In genomic region chr11:69546423-69547053, GRCm38 (mm10) we compare ENCODE assay signal across 8 mouse cellular contexts. TPM values are rescaled to one million over a fixed set of nuclear protein-coding genes. Genes with fewer than 3 reads are reported as not detected.
A peak's percentile ranks its signal among the peaks of the same experiment; 100 is the strongest.
DNase-seq lines count a peak whose midpoint lies in the region; ATAC-seq and TF ChIP-seq lines count a peak whose summit lies in the region.

No protein-coding gene starts in this region.

- no peaks in the 10 kb centered on the region for H3K36me3 ChIP-seq in C2C12 (ENCODE audit: control insufficient read depth, insufficient read depth)
- no peaks in the 10 kb centered on the region for H3K36me3 ChIP-seq in forebrain, embryonic 11.5 days (ENCODE audit: control insufficient read depth, insufficient read depth, low read length)
- no peaks in the 10 kb centered on the region for H3K36me3 ChIP-seq in heart, embryonic 16.5 days (ENCODE audit: control insufficient read depth, insufficient read depth)
- H3K36me3 ChIP-seq in liver, postnatal 0 days (replicated peaks; ENCODE audit: insufficient read depth, low read length): no peaks in the 10 kb centered on the region
- no peaks in the 10 kb centered on the region for H3K36me3 ChIP-seq in neural tube, embryonic 15.5 days

- TF ChIP-seq EP300 in liver, postnatal 0 days (IDR thresholded peaks at IDR 0.05; ENCODE audit: low read depth): no peak

- H3K4me3 ChIP-seq in C2C12 (ENCODE audit: insufficient read depth, poor library complexity, severe bottlenecking): no peak overlapping the region
- H3K4me3 ChIP-seq in brown adipose tissue, adult 24 weeks (ENCODE audit: insufficient read depth, low read depth, low read length): peak overlapping the region; percentile 56
- H3K4me3 ChIP-seq in forebrain, embryonic 11.5 days (ENCODE audit: low read depth, low read length): peak overlapping the region; percentile 34
- peak overlapping the region; percentile 67 for H3K4me3 ChIP-seq in heart, embryonic 16.5 days (ENCODE audit: low read length)
- peak overlapping the region; percentile 53 for H3K4me3 ChIP-seq in liver, postnatal 0 days (ENCODE audit: low read depth, low read length)
- peak overlapping the region; percentile 46 for H3K4me3 ChIP-seq in neural tube, embryonic 15.5 days (replicated peaks)

- no peaks in the 10 kb centered on the region for H3K9me3 ChIP-seq in forebrain, embryonic 11.5 days (ENCODE audit: control insufficient read depth, low read length)
- no peaks in the 10 kb centered on the region for H3K9me3 ChIP-seq in heart, embryonic 16.5 days (replicated peaks; ENCODE audit: control insufficient read depth, low read length)
- H3K9me3 ChIP-seq in liver, postnatal 0 days (ENCODE audit: low read length): no peaks in the 10 kb centered on the region
- no peaks in the 10 kb centered on the region for H3K9me3 ChIP-seq in neural tube, embryonic 15.5 days (replicated peaks)

- peak; percentile 90 for DNase-seq in forebrain, embryonic 11.5 days (ENCODE audit: low spot score)
- peak; percentile 78 to 92 for DNase-seq in kidney, postnatal 36 days
- DNase-seq in liver, postnatal 0 days: peak; percentile 74
- peak; percentile 51 to 67 for DNase-seq in thymus, adult 18-20 months

- H3K27me3 ChIP-seq in C2C12 (ENCODE audit: control insufficient read depth, insufficient read depth, insufficient read length): no peaks in the 10 kb centered on the region
- no peaks in the 10 kb centered on the region for H3K27me3 ChIP-seq in forebrain, embryonic 11.5 days (ENCODE audit: control insufficient read depth, insufficient read depth, low read length)
- H3K27me3 ChIP-seq in heart, embryonic 16.5 days (ENCODE audit: control insufficient read depth, insufficient read depth, low read length): peaks cover 11% of the 10 kb centered on the region
- H3K27me3 ChIP-seq in liver, postnatal 0 days (ENCODE audit: insufficient read depth, low read length): peaks cover 16% of the 10 kb centered on the region
- H3K27me3 ChIP-seq in neural tube, embryonic 15.5 days (replicated peaks): no peaks in the 10 kb centered on the region

- H3K79me3 ChIP-seq in C2C12 (ENCODE audit: low read depth): no peaks in the 10 kb centered on the region

- peak; percentile 35 for TF ChIP-seq CTCF in C2C12 (IDR thresholded peaks at IDR 0.05; ENCODE audit: control insufficient read depth, insufficient read depth, insufficient read length)
- TF ChIP-seq CTCF in liver, postnatal 0 days (IDR thresholded peaks at IDR 0.05; ENCODE audit: low read depth): peak; percentile 55

- ATAC-seq in forebrain, embryonic 11.5 days (replicated peaks; ENCODE audit: low FRiP score): peak; percentile 66
- peak; percentile 75 for ATAC-seq in heart, embryonic 16.5 days (replicated peaks; ENCODE audit: extremely low read depth, insufficient read depth, low FRiP score)
- peak; percentile 77 for ATAC-seq in liver, postnatal 0 days
- ATAC-seq in neural tube, embryonic 15.5 days (ENCODE audit: low FRiP score): peak; percentile 81

- H3K4me1 ChIP-seq in brown adipose tissue, adult 24 weeks (ENCODE audit: control insufficient read depth, insufficient read depth, insufficient read length, low read length): no peaks in the 10 kb centered on the region; the same call in 1 of the 2 replicates
- H3K4me1 ChIP-seq in forebrain, embryonic 11.5 days (replicated peaks; ENCODE audit: control insufficient read depth, insufficient read depth, low read length): peaks cover 24% of the 10 kb centered on the region
- peaks cover 9% of the 10 kb centered on the region for H3K4me1 ChIP-seq in heart, embryonic 16.5 days (ENCODE audit: control insufficient read depth, insufficient read depth, low read length)
- peaks cover 7% of the 10 kb centered on the region for H3K4me1 ChIP-seq in liver, postnatal 0 days (ENCODE audit: insufficient read depth)
- peaks cover 64% of the 10 kb centered on the region for H3K4me1 ChIP-seq in neural tube, embryonic 15.5 days

- H3K4me2 ChIP-seq in forebrain, embryonic 11.5 days (ENCODE audit: low read depth, low read length, severe bottlenecking): peak overlapping the region; percentile 74
- peak overlapping the region; percentile 99 for H3K4me2 ChIP-seq in heart, embryonic 16.5 days (ENCODE audit: low read depth, low read length)
- peak overlapping the region; percentile 97 for H3K4me2 ChIP-seq in liver, postnatal 0 days (ENCODE audit: low read depth, low read length)
- H3K4me2 ChIP-seq in neural tube, embryonic 15.5 days: peak overlapping the region; percentile 80

- H3K79me2 ChIP-seq in C2C12 (ENCODE audit: control insufficient read depth, insufficient read depth): no peaks in the 10 kb centered on the region

- 1% methylated on average over 44 of the region's 44 CpGs for whole genome bisulfite sequencing in forebrain, embryonic 11.5 days
- under 1% methylated on average over 44 of the region's 44 CpGs for WGBS in heart, embryonic 16.5 days
- WGBS in liver, postnatal 0 days (ENCODE audit: insufficient replicate concordance): under 1% methylated on average over 39 of the region's 44 CpGs
- WGBS in neural tube, embryonic 15.5 days: under 1% methylated on average over 44 of the region's 44 CpGs

- no peak overlapping the region for H3K27ac ChIP-seq in brown adipose tissue, adult 24 weeks (replicated peaks; ENCODE audit: low read depth, low read length)
- peak overlapping the region; percentile 73 for H3K27ac ChIP-seq in forebrain, embryonic 11.5 days (ENCODE audit: low read depth, low read length)
- peak overlapping the region; percentile 73 for H3K27ac ChIP-seq in heart, embryonic 16.5 days (ENCODE audit: low read length)
- H3K27ac ChIP-seq in liver, postnatal 0 days (ENCODE audit: low read depth): no peak overlapping the region
- H3K27ac ChIP-seq in neural tube, embryonic 15.5 days (replicated peaks): peak overlapping the region; percentile 93

- H3ac ChIP-seq in C2C12 (ENCODE audit: control insufficient read depth, insufficient read length, low read depth): peak overlapping the region; percentile 10

- H3K9ac ChIP-seq in forebrain, embryonic 11.5 days (ENCODE audit: low read length): peak overlapping the region; percentile 65
- peak overlapping the region; percentile 82 for H3K9ac ChIP-seq in heart, embryonic 16.5 days (ENCODE audit: low read length)
- peak overlapping the region; percentile 9 for H3K9ac ChIP-seq in liver, postnatal 0 days (replicated peaks)
- peak overlapping the region; percentile 61 for H3K9ac ChIP-seq in neural tube, embryonic 15.5 days (replicated peaks)

TF ChIP-seq in C2C12, 6 proteins besides CTCF, POLR2A, EP300 and RAD21:
- TF ChIP-seq USF1 (IDR thresholded peaks at IDR 0.05; ENCODE audit: low read depth) (no peak), MYOD1 (IDR thresholded peaks at IDR 0.05; ENCODE audit: control insufficient read depth, insufficient read length, low read depth) (no peak), MAX (IDR thresholded peaks at IDR 0.05) (no peak)

RNA-seq across cellular contexts. Expression of gene Dnah2, which starts 2.4 kb away (rescaled TPM):
- polyA plus RNA-seq in C2C12 (2012; fragmentation: generic; extraction: Trizol): 0.14 TPM
- polyA plus RNA-seq in brown adipose tissue, adult 24 weeks (2012; ENCODE audit: insufficient read depth, insufficient read length, missing spikeins): not detected in 2 replicates
- polyA plus RNA-seq in forebrain, embryonic 11.5 days (2014; fragmentation: Nextera tagmentation; extraction: Ambion mirVana): 2.1 and 2.6 TPM in 2 replicates
- polyA plus RNA-seq in heart, embryonic 16.5 days (2015; fragmentation: Nextera tagmentation; extraction: Ambion mirVana): 0.17 and 0.62 TPM in 2 replicates
- polyA plus RNA-seq in liver, postnatal 0 days (2015; fragmentation: Nextera tagmentation; extraction: Ambion mirVana): 0.04 and 0.05 TPM in 2 replicates
- 3.1 and 3.5 TPM in 2 replicates for polyA plus RNA-seq in neural tube, embryonic 15.5 days (2015; fragmentation: Nextera tagmentation; extraction: Ambion mirVana)

RNA-seq across cellular contexts. Expression of gene Efnb3, which starts 13.5 kb away (rescaled TPM):
- polyA plus RNA-seq in C2C12 (2012; fragmentation: generic; extraction: Trizol): 0.61 TPM
- not detected in 2 replicates for polyA plus RNA-seq in brown adipose tissue, adult 24 weeks (2012; ENCODE audit: insufficient read depth, insufficient read length, missing spikeins)
- 13.1 and 14.9 TPM in 2 replicates for polyA plus RNA-seq in forebrain, embryonic 11.5 days (2014; fragmentation: Nextera tagmentation; extraction: Ambion mirVana)
- polyA plus RNA-seq in heart, embryonic 16.5 days (2015; fragmentation: Nextera tagmentation; extraction: Ambion mirVana): 49.9 and 57.0 TPM in 2 replicates
- polyA plus RNA-seq in liver, postnatal 0 days (2015; fragmentation: Nextera tagmentation; extraction: Ambion mirVana): 0.19 and 0.20 TPM in 2 replicates
- polyA plus RNA-seq in neural tube, embryonic 15.5 days (2015; fragmentation: Nextera tagmentation; extraction: Ambion mirVana): 113 and 126 TPM in 2 replicates

RNA-seq across cellular contexts. Expression of gene Wrap53, which starts 33.5 kb away (rescaled TPM):
- 21.9 TPM for polyA plus RNA-seq in C2C12 (2012; fragmentation: generic; extraction: Trizol)
- polyA plus RNA-seq in brown adipose tissue, adult 24 weeks (2012; ENCODE audit: insufficient read depth, insufficient read length, missing spikeins): 10.7 and 10.9 TPM in 2 replicates
- polyA plus RNA-seq in forebrain, embryonic 11.5 days (2014; fragmentation: Nextera tagmentation; extraction: Ambion mirVana): 39.3 and 44.1 TPM in 2 replicates
- polyA plus RNA-seq in heart, embryonic 16.5 days (2015; fragmentation: Nextera tagmentation; extraction: Ambion mirVana): 15.1 and 16.5 TPM in 2 replicates
- 8.1 and 10.0 TPM in 2 replicates for polyA plus RNA-seq in liver, postnatal 0 days (2015; fragmentation: Nextera tagmentation; extraction: Ambion mirVana)
- polyA plus RNA-seq in neural tube, embryonic 15.5 days (2015; fragmentation: Nextera tagmentation; extraction: Ambion mirVana): 18.1 and 18.8 TPM in 2 replicates

RNA-seq across cellular contexts. Expression of gene Trp53, which starts 33.6 kb away (rescaled TPM):
- 226 TPM for polyA plus RNA-seq in C2C12 (2012; fragmentation: generic; extraction: Trizol)
- polyA plus RNA-seq in brown adipose tissue, adult 24 weeks (2012; ENCODE audit: insufficient read depth, insufficient read length, missing spikeins): 13.6 and 18.3 TPM in 2 replicates
- polyA plus RNA-seq in forebrain, embryonic 11.5 days (2014; fragmentation: Nextera tagmentation; extraction: Ambion mirVana): 168 and 175 TPM in 2 replicates
- polyA plus RNA-seq in heart, embryonic 16.5 days (2015; fragmentation: Nextera tagmentation; extraction: Ambion mirVana): 79.1 and 87.0 TPM in 2 replicates
- 32.6 and 33.5 TPM in 2 replicates for polyA plus RNA-seq in liver, postnatal 0 days (2015; fragmentation: Nextera tagmentation; extraction: Ambion mirVana)
- polyA plus RNA-seq in neural tube, embryonic 15.5 days (2015; fragmentation: Nextera tagmentation; extraction: Ambion mirVana): 51.8 and 85.1 TPM in 2 replicates

RNA-seq across cellular contexts. Expression of gene Atp1b2, which starts 59.2 kb away (rescaled TPM):
- 0.20 TPM for polyA plus RNA-seq in C2C12 (2012; fragmentation: generic; extraction: Trizol)
- 6.7 and 8.3 TPM in 2 replicates for polyA plus RNA-seq in brown adipose tissue, adult 24 weeks (2012; ENCODE audit: insufficient read depth, insufficient read length, missing spikeins)
- polyA plus RNA-seq in forebrain, embryonic 11.5 days (2014; fragmentation: Nextera tagmentation; extraction: Ambion mirVana): 9.3 and 12.6 TPM in 2 replicates
- polyA plus RNA-seq in heart, embryonic 16.5 days (2015; fragmentation: Nextera tagmentation; extraction: Ambion mirVana): 22.3 and 25.6 TPM in 2 replicates
- polyA plus RNA-seq in liver, postnatal 0 days (2015; fragmentation: Nextera tagmentation; extraction: Ambion mirVana): 4.0 and 5.3 TPM in 2 replicates
- 76.7 and 77.0 TPM in 2 replicates for polyA plus RNA-seq in neural tube, embryonic 15.5 days (2015; fragmentation: Nextera tagmentation; extraction: Ambion mirVana)

Comparison
In these comparisons a context has a peak if more than half of its experiments do, and no peak if none do; other contexts are left out.
1. H3K27ac ChIP-seq: peak in forebrain, embryonic 11.5 days (single experiment), heart, embryonic 16.5 days (single experiment) and neural tube, embryonic 15.5 days (single experiment); none in brown adipose tissue, adult 24 weeks (single experiment) and liver, postnatal 0 days (single experiment).
2. H3K9ac ChIP-seq: peak in every context shown above with its lines; median percentile 82 in heart, embryonic 16.5 days; 65 in forebrain, embryonic 11.5 days; 61 in neural tube, embryonic 15.5 days; 9 in liver, postnatal 0 days.
3. Peak in every context shown above with its lines, with median percentiles within 50 percentile points of each other: ATAC-seq, DNase-seq and H3K4me2 ChIP-seq.